Mouse (Mus musculus) intestine, postnatal 0 days (tissue): Measurements from ENCODE around the gene Drc3. TPM values are rescaled to one million over a fixed set of nuclear protein-coding genes. Genes with fewer than 3 reads are reported as not detected.
A peak's percentile ranks its signal among the peaks of the same experiment; 100 is the strongest.

Experiments
- ATAC-seq: fragments of 200-750 bp; cut with Nextera tagmentation; 2 replicates; pipeline ENCODE4 v1.8.0; 2017; ENCODE audit warnings: mild to moderate bottlenecking, moderate TSS enrichment, moderate library complexity
- H3K27ac ChIP-seq: fragments of 300-500 bp; sonication (generic); 2 replicates; pipeline ENCODE4 v1.5.1; 2014; ENCODE audit warnings: mild to moderate bottlenecking, low read depth, low read length, moderate library complexity
- H3K27me3 ChIP-seq: fragments of 300-500 bp; sonication (generic); replicated peaks from 2 replicates; pipeline ENCODE4 v1.6.1; 2014; ENCODE audit warnings: low read length, mixed read lengths; ENCODE audit not compliant: control insufficient read depth, insufficient read depth
- H3K36me3 ChIP-seq: fragments of 300-500 bp; sonication (generic); 2 replicates; pipeline ENCODE4 v1.6.1; 2014; ENCODE audit warnings: mild to moderate bottlenecking, moderate library complexity; ENCODE audit not compliant: control insufficient read depth, insufficient read depth
- H3K4me1 ChIP-seq: fragments of 300-500 bp; sonication (generic); replicated peaks from 2 replicates; pipeline ENCODE4 v1.6.1; 2014; ENCODE audit warnings: antibody characterized with exemption, low read length, mixed read lengths; ENCODE audit not compliant: control insufficient read depth, insufficient read depth
- H3K4me2 ChIP-seq: fragments of 300-500 bp; sonication (generic); replicated peaks from 2 replicates; pipeline ENCODE4 v1.6.1; 2014; ENCODE audit warnings: low read depth, mild to moderate bottlenecking, moderate library complexity
- H3K4me3 ChIP-seq: fragments of 300-500 bp; sonication (generic); 2 replicates; pipeline ENCODE4 v1.5.1; 2014; ENCODE audit warnings: low read depth, low read length
- H3K9ac ChIP-seq: fragments of 300-500 bp; sonication (generic); 2 replicates; pipeline ENCODE4 v1.6.1; 2014; ENCODE audit warnings: mild to moderate bottlenecking, low read depth, low read length
- H3K9me3 ChIP-seq: fragments of 300-500 bp; sonication (generic); 2 replicates; pipeline ENCODE4 v1.6.1; 2016; ENCODE audit warnings: mixed run types; ENCODE audit not compliant: control insufficient read depth
- CTCF ChIP-seq: sonication (generic); IDR thresholded peaks from 2 replicates; pipeline ENCODE4 v1.5.1; 2016; ENCODE audit warnings: low read depth, mild to moderate bottlenecking, control low read depth, antibody characterized with exemption, moderate library complexity
- WGBS: fragments of 180-500 bp; shearing (Covaris S2); extraction: QIAGEN DNeasy Blood & Tissue Kit; methylation state at CpG from one replicate; pipeline ENCODE4 v1.1.7; 2014; 5-methylcytosine and 5-hydroxymethylcytosine counted together
- polyA plus RNA-seq: library from polyadenylated mRNA; unstranded; fragments of >200 nt; fragmentation: Nextera tagmentation; extraction: Ambion mirVana; gene quantifications from 2 replicates; pipeline ENCODE4 v1.2.1, GENCODE M21; 2015

Gene Drc3
- polyA plus RNA-seq, 1 experiment from 2014 or later: 1.7 TPM

DNA sequence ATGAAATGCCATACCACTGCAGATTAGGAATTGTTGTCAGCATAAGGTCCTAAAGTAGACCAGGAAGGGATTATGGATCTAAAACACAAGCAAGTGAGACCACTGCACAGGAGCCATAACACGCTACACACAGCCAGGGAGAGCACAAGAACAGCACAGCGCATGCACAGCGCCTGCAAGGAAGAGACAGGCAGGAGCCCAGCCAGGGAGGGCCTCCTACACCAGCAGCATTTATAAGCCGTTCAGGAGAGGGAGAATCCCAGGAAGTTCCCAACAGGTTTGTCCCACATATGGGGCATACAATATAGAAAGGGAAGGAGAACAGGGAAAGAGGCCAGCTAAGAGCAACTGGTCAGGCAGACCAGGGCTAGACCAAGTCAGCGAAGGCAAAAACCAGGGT lies 19.7 kb upstream of the Drc3 start:
- WGBS: 74% methylated on average over 5 of the region's 5 CpGs
- no peaks in the 10 kb centered on the region for H3K27me3 ChIP-seq
- no peak for ATAC-seq

DNA sequence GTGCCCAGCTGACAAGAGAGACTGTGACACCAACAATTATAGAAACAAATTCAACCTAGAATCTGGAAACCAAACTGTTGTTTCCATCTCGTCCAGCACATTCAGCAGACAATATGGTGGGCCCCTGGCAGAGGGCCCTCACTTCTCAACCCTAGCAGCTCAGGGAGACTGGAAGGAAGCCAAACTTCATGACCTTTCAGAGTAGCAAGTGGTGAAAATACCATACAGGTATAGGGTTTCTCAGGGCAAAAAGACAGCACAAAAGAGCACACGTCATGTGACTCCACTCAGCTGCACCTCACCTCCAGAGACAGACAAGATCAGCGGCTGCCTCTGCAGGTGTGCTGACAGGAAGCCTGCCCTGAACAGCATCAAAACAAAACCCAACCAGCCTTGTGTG lies 19.0 kb upstream of the Drc3 start:
- H3K4me3 ChIP-seq: no peak overlapping the region
- peaks cover 3% of the 10 kb centered on the region; the same call in 1 of the 2 replicates for H3K36me3 ChIP-seq
- no peak overlapping the region for H3K9ac ChIP-seq
- no peak overlapping the region for H3K27ac ChIP-seq
- 63% methylated on average over 3 of the region's 3 CpGs for WGBS
- no peak overlapping the region for H3K4me2 ChIP-seq
- H3K4me1 ChIP-seq: no peaks in the 10 kb centered on the region
- H3K9me3 ChIP-seq: no peaks in the 10 kb centered on the region
- no peak for TF ChIP-seq CTCF
- no peak for ATAC-seq
- no peaks in the 10 kb centered on the region for H3K27me3 ChIP-seq

More for the DNA sequence above, 19.7 kb upstream of the Drc3 start:
- no peak for TF ChIP-seq CTCF
- Histone ChIP-seq H3K9ac (no peak overlapping the region), H3K9me3 (no peaks in the 10 kb centered on the region), H3K36me3 (peaks cover 6% of the 10 kb centered on the region; the same call in 1 of the 2 replicates), H3K4me2 (no peak overlapping the region), H3K4me1 (no peaks in the 10 kb centered on the region), H3K27ac (no peak overlapping the region), H3K4me3 (no peak overlapping the region)

DNA sequence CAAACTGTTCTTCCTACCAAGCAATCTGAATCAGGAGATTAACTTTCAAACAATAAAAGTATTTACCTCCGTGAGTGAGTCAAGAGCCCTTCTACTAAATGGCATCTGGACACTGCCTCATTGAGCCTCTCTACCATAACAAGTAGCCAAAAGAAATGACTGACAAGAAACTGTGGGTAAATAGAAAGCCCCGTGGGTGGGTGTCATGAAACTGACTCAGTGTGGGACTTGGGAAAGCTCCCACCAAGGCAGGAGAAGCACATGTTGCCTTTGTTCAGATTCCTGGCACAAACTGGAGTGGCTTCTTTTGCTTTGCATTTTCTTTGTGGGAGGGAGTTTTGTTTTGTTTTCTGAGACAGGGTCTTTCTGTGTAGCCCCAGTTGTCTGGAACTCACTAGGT lies 17.4 kb upstream of the Drc3 start:
- no peak overlapping the region; the same call in 1 of the 2 replicates for H3K27ac ChIP-seq
- no peak for TF ChIP-seq CTCF
- H3K27me3 ChIP-seq: no peaks in the 10 kb centered on the region
- peaks cover 3% of the 10 kb centered on the region; the same call in 1 of the 2 replicates for H3K36me3 ChIP-seq
- ATAC-seq: no peak
- H3K9me3 ChIP-seq: no peaks in the 10 kb centered on the region
- H3K4me1 ChIP-seq: no peaks in the 10 kb centered on the region
- no peak overlapping the region for H3K4me3 ChIP-seq
- 73% methylated on average over 2 of the region's 2 CpGs for WGBS
- H3K9ac ChIP-seq: no peak overlapping the region
- no peak overlapping the region for H3K4me2 ChIP-seq

GRCm38 (mm10) chr11:60338291-60338690 lies 14.8 kb upstream of the Drc3 start:
- TF ChIP-seq CTCF: peak; percentile 74
- WGBS: 80% methylated on average over 4 of the region's 4 CpGs

GRCm38 (mm10) chr11:60339361-60339760 lies 13.8 kb upstream of the Drc3 start:
- Histone ChIP-seq H3K9me3 (no peaks in the 10 kb centered on the region), H3K36me3 (peaks cover 3% of the 10 kb centered on the region; the same call in 1 of the 2 replicates), H3K4me1 (no peaks in the 10 kb centered on the region), H3K4me3 (no peak overlapping the region), H3K27me3 (no peaks in the 10 kb centered on the region), H3K9ac (no peak overlapping the region), H3K27ac (no peak overlapping the region), H3K4me2 (no peak overlapping the region)
- peak; percentile 97 for ATAC-seq
- 56% methylated on average over 12 of the region's 12 CpGs for WGBS
- TF ChIP-seq CTCF: no peak

More at GRCm38 (mm10) chr11:60338291-60338690, 14.8 kb upstream of the Drc3 start:
- Histone ChIP-seq H3K9ac (no peak overlapping the region), H3K4me2 (no peak overlapping the region), H3K27ac (no peak overlapping the region), H3K36me3 (peaks cover 3% of the 10 kb centered on the region; the same call in 1 of the 2 replicates), H3K27me3 (no peaks in the 10 kb centered on the region), H3K4me3 (no peak overlapping the region), H3K4me1 (no peaks in the 10 kb centered on the region), H3K9me3 (no peaks in the 10 kb centered on the region)
- ATAC-seq: no peak

DNA sequence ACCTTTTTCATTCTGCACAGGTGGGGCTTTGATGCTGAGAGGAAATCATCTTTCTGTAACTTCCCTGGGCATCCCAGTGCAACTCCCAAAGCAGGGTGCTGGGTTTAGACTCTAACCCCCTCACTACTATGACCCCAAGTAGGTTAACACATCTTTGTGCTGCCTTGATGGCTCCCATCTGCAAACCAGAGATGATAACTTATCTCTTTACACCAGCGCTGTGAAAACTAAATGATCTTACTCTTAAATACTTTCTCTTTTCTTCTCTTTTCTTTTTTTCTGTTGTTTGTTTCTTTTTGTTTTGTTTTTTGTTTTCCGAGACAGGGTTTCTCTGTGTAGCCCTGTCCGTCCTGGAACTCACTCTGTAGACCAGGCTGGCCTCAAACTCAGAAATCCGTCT lies 7.3 kb upstream of the Drc3 start:
- no peak for ATAC-seq
- WGBS: 78% methylated on average over 4 of the region's 4 CpGs
- Histone ChIP-seq H3K36me3 (no peaks in the 10 kb centered on the region; the same call in 1 of the 2 replicates), H3K4me3 (no peak overlapping the region), H3K27me3 (no peaks in the 10 kb centered on the region), H3K4me1 (0 out of 2 replicates have a peak, but pooled peaks cover 2% of the 10 kb centered on the region), H3K9ac (no peak overlapping the region), H3K27ac (no peak overlapping the region), H3K4me2 (no peak overlapping the region), H3K9me3 (no peaks in the 10 kb centered on the region)
- TF ChIP-seq CTCF: no peak

DNA sequence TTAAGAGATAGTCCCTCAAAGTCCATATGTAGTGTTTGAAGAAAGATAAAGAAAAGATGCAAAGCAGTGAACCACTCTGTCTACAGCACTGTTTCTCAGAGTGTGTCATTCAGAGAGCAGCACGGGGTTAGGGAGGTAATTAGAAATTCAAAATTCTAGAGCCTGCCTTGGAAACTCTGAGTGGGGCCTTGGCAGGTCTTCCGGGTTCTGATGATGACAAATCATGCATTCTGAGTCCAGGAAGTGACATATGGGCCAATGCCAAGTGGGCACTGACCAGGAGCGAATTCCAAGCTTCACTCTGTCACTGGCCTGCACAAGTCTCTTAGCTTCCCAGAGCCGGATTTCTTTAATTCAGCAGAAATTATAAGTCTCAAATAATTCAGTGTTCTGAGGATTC lies 6.6 kb upstream of the Drc3 start:
- no peak overlapping the region for H3K27ac ChIP-seq
- no peak overlapping the region for H3K4me3 ChIP-seq
- H3K9ac ChIP-seq: no peak overlapping the region
- no peaks in the 10 kb centered on the region for H3K27me3 ChIP-seq
- no peaks in the 10 kb centered on the region for H3K9me3 ChIP-seq
- 0 out of 2 replicates have a peak, but pooled peaks cover 2% of the 10 kb centered on the region for H3K4me1 ChIP-seq
- no peak for TF ChIP-seq CTCF
- 58% methylated on average over 4 of the region's 4 CpGs for WGBS
- H3K4me2 ChIP-seq: no peak overlapping the region
- ATAC-seq: no peak
- no peaks in the 10 kb centered on the region; the same call in 1 of the 2 replicates for H3K36me3 ChIP-seq
